Mouse (Mus musculus) fat pad, adult 2 months (tissue): ENCODE data around the gene Slc2a10.
A peak's percentile ranks its signal among the peaks of the same experiment; 100 is the strongest.
"Not testable (repeated sequence)": the region's sequence is repeated elsewhere in the genome, so short reads cannot be mapped to it uniquely, and the experiment has no call there.

Source experiments
- DNase-seq: peaks from one replicate; pipeline ENCODE4 v3.0.0-alpha.2; 2011; ENCODE audit warnings: low read depth, low spot score; ENCODE audit errors: extremely low read depth

The Slc2a10 gene

DNA sequence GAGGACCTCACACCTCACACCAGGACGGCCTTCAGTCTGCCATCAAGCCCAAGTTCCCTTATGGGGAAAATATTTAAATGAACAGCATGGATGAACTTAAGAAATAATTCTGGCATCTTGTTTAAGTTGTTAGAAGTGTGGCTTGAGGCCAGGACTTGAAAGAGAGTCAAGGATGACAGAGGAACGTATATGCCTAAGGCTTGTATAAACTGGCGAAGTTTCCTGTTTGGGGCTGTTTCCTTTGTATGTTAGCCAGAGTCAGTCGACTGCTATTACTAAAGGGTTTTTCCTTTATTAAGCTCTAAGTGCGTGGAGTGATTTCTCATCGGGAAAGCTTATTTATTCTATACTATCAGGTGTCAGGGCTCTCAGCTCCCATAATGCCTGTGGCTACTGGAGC, 4.8 kb upstream of the Slc2a10 start:
- DNase-seq, result peak; percentile 74

DNA sequence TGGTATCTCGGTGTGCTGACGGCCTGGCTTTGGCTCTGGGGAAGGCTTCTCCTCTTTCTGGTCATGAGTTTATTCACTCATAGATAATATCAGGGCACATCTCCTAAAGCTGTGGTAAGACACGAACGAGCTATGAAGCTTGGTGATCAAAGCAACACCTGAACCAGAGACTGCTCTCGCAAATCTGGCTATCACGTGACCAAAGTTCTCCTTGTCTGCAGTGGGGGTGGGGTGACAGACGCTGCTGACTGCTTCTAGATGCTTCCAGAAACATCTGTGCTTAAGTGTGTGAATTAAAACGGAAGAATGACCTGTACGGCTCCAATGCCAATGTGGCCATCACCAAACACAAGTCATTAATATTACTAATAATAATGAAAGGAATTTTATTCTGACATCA, 6.1 kb downstream of the Slc2a10 start:
- DNase-seq, result no peak

DNA sequence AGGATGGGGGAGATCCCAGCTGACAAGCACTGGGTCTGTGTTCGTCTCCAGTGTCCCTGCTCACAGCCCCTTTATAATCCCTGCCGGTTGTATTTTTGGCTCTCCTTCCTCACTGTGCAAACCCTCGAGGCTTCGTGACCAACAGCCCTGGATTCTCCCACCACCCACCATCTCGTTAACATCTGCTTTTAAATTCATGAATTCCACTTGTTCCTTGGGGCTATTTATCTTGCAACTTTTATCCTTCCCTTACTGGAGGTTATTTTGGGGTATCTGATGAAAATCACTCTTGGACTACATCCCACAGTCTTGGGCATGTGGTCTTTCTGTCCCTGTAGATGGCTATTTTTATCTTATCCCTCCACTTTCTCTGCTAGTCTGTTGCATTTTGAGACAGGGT, 6.9 kb downstream of the Slc2a10 start:
- no peak for DNase-seq

DNA sequence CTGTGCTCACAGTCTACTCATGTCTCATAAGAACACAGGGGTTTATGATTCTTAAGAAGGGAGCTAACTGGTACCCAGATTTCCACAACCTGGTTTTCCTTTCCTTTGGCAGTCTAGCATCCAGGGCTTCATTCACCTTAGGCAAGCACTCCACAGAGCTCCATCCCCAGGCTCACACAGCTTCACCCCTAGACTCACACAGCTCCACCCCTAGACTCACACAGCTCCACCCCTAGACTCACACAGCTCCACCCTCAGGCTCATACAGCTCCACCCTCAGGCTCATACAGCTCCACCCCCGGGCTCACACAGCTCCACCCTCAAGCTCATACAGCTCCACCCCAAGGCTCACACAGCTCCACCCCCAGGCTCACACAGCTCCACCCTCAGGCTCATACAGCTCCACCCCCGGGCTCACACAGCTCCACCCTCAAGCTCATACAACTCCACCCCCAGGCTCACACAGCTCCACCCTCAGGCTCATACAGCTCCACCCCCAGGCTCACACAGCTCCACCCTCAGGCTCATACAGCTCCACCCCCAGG, 7.4 kb downstream of the Slc2a10 start:
- DNase-seq, result not testable (repeated sequence)

DNA sequence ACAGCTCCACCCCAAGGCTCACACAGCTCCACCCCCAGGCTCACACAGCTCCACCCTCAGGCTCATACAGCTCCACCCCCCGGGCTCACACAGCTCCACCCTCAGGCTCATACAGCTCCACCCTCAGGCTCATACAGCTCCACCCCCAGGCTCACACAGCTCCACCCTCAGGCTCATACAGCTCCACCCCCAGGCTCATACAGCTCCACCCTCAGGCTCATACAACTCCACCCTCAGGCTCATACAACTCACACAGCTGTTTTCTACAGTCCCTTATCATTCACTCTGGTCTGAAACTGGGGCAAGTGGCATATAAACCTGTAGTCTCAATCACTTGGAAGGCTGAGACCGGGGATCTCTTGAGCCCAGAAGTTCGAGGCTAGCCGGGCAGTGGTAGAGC, 7.9 kb downstream of the Slc2a10 start:
- not testable (repeated sequence) for DNase-seq

DNA sequence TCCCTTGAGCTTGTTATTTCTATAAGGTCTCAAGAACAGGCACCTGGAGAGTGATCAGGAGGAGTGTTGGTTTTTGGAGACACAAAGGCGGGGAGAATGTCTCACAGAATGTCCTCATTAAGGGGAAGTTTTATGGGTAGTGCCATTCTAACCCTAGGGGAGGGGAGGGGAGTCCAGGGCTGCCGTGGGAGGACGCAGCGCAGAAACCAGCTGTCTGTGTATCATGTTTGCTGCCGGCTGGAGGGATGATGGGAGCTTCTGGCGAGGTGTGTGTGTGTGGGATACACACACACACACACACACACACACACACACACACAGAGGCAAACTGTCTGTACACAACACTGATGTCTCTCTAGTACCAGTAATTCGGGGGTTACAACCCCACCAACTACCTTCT, 8.8 kb downstream of the Slc2a10 start:
- DNase-seq, result no peak

DNA sequence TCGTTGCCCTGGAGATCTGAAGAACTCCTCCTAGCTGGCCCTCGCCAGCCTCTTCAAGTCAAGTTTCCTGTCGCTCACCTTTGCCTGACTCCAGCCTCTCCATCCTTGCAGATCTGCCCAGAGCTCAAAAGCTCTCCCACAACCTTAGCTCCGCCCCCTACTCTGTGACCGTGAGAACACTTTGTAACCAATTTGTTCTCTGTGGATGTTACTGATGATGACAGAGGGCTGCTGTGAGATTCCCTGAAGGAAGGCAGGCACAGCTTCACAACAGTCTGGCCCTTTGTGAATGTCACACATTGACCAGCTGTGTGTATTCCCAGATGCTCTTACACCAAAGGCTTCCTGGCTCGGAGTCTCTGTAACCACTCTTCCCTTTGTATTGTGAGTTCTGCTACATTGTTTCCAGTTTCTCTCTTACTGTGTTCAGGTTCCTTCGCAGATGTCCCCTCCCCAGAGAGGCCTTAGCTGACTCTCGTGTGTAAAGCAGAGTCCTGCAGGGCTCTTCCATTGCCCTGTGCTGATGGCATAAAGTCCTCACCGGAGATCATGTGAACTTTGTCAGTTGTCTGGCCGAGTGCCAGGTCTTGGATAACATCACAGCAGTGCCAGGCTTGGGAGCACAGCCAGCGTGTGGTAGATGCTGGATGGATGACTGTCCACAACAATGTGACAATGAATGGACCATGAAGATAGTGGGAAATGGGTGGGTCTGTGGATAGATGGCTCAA, 9.4 kb downstream of the Slc2a10 start:
- no peak for DNase-seq

DNA sequence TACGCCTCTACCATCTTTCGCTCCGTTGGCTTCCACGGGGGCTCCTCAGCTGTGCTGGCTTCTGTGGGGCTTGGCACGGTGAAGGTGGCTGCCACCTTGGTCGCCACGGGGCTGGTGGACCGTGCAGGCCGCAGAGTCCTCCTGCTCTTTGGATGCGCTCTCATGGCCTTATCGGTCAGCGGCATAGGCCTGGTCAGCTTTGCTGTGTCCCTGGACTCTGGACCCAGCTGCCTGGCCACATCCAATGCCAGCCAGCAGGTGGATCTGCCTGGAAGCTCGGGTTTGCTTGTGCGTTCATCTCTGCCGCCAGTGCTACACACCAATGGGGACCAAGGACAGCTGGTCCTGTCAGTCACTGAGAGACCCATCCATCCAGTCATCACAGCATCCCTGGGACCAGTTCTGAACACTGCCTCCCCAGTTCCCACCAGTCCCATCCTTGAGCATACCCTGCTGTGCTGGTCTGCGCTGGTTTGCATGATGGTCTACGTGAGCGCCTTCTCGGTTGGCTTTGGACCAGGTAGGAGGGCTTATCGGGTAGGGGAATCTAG, 11.7 kb downstream of the Slc2a10 start:
- no peak for DNase-seq

DNA sequence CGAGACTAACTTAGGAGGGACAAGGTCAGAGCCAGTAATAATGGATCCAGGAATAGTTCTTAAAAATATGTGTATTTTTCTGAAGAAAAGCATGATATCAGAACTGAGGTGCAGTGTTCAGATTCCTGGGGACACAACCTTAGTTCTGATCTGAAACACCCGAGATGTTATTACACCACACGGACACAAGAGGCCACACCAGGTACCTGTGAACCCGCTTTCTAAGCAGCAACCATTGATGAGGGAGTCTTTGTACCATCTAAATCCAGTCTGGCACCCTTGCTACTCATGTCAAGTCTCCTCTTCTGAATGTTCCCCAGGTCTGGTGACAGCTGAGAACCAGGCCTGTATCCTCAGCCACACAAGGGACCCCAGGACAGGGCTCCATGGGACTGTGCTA, 22.0 kb downstream of the Slc2a10 start:
- DNase-seq, result no peak

DNA sequence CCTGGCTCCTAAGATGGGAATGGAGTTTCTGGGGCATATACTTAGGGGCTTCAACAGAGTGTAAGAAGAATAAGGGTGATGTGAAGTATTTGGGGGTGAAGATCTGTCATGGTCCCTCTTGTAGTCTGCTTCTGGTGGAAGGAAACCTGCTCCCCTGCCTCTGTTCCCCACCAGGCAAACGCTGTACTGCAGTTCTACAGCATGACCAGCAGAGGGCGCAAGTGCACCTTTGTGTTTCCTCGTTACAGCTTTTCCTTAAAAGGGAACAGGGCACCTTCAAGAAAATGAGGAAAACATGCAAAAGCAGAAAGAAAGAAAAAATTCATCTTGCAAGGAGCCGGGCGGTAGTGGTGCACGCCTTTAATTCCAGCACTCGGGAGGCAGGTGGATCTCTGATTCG, 25.5 kb downstream of the Slc2a10 start:
- DNase-seq, result no peak

DNA sequence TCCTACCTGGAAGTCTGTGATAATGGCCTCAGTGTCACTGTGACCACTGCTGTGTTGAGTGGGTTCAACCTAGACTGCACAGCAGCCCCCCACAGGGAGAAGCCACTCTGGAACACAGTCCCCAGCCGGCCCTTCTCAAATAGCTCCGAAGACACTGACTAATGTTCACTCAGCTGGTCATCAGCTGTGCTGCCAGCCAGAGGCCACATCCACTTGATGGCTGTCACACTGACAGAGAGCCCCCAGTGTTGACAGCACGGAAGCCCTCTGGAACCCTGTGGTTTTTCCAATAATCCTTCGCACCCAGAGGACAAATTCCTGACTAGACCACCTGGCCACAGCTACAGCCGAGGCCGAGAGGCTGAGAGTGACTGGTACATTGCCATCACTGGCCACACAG, 30.2 kb downstream of the Slc2a10 start:
- no peak for DNase-seq

DNA sequence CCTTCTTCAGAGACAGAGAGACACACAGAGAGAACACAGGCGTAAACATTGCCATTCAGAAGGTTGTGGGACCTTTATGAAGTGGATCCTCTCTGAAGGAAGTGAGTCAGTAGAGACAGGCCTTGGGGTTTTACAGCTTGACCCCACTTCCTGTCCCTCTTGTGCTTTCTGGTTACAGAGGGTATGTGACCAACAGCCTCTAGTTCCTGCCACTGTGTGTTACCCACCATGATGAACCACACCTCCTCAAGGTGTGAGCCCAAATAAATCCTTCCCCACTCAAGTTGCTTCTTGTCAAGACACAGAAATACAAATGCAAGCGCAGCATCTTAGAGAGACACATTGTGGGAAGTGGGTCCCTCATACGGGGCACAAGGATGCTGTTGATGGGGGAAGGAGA, 37.4 kb downstream of the Slc2a10 start:
- no peak for DNase-seq

DNA sequence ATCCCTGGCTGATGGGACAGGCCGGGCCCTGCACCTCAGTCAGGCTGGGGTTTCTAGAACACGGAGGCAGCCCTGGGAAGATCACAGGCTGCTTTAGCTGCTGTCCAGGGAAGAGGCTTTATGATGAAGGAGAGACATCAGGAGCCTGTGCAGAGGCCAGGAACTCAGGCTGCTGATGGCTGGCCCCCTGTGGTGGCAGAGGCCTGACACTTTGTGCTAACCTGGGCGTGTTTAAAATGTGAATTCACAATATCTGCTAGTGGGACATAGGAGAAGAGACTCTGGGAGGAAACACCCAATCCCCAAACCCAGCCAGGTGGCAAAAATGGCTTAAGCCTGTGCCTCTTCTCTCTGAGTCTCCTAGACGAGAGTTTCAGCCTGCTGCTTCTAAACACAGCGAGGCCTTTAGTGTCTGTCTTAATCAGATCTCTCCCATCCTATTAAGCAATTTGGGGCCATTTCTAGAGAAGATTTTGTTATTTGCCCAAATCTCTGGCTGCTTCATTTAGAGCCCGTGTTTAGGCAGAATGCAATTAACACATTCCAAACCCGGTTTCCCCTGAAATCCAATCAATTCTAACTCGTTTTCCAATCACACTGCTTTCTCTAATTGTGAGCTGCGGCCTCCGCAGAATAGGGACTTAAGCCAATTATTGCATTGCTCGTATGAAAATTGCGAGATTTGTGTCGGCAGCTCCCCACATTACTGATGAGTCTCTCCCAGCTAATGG, 39.5 kb downstream of the Slc2a10 start:
- no peak for DNase-seq

DNA sequence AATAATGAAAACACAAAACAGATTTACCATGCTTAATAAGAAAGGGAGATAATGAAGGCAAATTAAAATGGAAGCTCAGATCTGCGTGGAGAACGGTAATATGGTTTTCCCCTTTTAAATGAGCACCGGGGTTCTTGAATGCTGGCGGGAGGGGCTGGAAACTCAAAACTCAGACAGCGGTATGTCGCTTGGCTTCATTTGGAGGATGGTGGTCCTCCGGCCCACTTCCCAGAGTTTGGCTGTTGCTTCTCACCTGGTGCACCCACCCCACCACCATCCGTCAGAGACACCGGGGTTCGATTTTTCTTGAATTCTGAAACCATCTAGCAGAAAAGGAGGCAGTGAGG, 40.1 kb downstream of the Slc2a10 start:
- no peak for DNase-seq

DNA sequence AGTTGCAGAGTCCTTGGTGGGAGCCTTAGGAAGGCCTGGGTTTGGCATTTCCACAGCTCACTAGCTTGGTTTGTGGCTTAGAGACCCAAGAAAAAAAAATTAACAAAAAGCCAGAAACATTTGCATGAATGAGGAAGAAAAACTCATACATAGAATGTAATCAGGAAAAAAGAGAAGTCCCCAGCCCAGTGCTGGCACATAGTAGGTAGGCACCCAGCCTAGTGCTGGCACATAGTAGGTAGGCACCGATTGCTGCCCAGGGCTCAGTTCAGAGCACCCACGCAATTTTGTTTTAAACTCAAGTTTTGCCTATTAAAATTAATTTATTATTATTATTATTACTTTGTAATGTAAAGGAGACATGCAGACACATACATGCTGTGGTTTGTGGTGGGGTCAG, 42.1 kb downstream of the Slc2a10 start:
- DNase-seq, result no peak

DNA sequence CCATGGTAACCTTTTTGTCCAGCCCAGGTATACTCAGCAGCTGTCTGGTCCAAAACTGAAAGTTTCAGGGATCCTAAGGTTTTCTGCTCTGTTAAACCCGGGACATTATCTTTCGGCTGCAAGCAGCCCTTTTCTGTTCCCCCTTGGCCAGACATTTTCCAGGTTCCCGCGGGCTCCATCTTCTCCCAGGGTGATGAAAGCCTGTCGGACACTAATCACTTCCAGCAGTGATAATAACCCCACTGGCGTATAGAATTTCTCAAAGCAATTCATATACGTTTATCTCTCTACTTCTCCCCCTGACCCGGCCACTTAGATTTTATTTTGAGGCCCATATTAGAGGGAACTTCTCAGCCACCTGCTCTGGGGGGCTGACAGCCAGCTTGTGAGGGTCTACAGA, 42.8 kb downstream of the Slc2a10 start:
- DNase-seq, result no peak

DNA sequence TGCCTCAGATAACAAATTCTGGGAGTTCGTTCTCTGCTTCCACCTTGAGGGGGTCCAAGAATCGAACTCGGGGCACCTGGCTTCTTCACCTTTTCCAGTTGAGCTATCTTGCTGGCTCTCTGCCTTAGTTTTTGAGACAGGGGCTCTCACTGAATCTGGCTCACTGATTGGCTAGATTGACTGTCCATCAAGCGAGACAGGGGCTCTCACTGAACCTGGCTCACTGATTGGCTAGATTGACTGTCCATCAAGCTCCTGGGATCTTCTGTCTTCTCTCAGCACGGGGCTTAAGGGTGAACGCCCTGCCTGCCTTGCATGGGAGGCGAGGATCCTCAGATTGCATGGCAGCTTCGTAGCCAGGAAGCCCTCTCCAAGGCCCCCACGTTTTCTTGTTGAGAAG, 43.8 kb downstream of the Slc2a10 start:
- DNase-seq, result no peak

DNA sequence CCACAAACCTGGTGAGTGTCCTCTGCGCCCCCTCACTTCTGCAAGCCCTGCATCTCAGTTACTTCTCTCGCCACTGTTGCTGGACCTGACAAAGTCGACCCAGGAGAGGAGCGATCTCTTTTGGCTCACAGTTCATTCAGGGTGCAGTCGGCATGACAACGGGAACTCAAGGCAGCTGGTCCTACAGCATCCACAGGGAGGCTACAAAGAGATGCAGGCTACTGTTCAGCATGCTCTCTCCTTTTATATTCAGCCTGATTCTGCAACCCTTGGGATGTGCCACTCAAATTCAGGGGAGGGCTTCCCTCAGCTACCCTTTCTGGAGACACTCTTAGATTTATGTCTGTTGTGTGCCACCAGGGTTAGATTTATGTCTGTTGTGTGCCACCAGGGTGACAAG, 45.0 kb downstream of the Slc2a10 start:
- no peak for DNase-seq

DNA sequence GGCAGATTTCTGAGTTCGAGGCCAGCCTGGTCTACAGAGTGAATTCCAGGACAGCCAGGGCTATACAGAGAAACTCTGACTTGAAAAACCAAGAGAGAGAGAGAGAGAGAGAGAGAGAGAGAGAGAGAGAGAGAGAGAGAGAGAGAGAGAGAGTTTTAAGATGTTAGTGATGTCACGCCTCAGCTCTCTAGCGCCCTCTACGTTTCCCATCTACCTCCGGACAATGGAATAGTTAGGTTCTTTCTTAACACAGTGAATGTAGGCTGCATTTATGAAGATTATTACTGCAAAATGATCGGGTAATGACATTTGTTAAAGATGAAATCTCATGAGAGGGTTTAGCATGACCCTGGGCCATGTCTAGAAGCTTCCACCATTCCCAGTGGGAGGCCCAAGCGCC, 46.8 kb downstream of the Slc2a10 start:
- not testable (repeated sequence) for DNase-seq

DNA sequence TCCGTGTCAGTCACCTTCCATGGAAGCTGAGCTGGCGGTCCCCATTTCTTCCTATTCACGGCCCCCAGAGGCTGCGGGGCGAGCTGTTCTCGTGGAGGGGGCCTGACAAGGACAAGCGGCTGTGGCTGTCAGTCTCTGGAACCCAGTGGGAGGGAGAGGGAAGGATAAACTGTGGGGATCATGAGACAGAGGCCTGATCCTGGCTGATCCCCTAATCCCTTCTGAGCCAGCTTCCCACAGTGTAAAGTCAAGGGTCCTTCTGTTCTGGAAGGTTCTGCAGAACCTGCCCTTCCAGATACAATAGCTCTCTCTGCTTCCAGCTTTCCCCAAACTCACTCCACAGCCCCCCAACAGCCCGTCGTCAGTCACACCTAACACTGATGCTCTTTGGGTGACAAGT, 50.5 kb downstream of the Slc2a10 start:
- no peak for DNase-seq

DNA sequence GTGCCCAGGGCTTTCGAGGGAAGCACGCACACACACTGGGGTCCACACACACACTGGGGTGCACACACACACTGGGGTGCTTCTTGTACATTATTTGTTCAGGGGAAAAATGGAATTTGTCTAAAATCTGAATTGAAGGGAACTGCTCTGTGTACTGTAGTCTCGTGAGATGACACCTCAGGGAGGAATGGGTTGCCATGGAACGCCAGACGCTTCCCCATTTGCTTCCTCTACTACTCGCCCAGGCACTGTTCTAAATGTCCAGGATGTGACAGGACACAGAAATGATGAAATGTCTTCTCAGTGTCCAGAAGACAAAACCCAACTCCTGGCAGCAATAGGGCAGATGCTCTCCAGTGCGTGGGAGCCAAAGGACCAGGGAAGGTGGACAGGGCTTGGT, 53.7 kb downstream of the Slc2a10 start:
- no peak for DNase-seq

DNA sequence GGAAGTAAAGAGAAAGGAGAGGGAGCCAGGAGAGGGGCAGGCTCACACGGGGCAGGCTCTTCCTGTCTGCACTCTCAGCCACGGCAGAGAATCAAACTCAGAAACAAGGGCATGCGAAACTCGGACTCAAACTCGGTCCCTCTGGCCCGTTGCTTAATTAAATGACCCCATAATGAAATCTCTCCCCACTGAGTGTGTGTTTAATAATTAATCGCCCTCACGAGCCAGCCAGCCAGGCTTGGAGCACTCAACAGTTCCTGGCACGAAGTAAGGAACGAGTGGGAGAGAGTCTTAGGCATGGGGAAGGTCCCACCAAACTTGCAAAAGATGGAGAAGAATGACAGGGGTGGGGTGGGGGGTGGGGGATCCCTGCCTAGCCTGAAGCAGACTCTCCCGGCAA, 55.3 kb downstream of the Slc2a10 start:
- no peak for DNase-seq
